ENCODE assay signal across 8 mouse cellular contexts in the genomic region with DNA sequence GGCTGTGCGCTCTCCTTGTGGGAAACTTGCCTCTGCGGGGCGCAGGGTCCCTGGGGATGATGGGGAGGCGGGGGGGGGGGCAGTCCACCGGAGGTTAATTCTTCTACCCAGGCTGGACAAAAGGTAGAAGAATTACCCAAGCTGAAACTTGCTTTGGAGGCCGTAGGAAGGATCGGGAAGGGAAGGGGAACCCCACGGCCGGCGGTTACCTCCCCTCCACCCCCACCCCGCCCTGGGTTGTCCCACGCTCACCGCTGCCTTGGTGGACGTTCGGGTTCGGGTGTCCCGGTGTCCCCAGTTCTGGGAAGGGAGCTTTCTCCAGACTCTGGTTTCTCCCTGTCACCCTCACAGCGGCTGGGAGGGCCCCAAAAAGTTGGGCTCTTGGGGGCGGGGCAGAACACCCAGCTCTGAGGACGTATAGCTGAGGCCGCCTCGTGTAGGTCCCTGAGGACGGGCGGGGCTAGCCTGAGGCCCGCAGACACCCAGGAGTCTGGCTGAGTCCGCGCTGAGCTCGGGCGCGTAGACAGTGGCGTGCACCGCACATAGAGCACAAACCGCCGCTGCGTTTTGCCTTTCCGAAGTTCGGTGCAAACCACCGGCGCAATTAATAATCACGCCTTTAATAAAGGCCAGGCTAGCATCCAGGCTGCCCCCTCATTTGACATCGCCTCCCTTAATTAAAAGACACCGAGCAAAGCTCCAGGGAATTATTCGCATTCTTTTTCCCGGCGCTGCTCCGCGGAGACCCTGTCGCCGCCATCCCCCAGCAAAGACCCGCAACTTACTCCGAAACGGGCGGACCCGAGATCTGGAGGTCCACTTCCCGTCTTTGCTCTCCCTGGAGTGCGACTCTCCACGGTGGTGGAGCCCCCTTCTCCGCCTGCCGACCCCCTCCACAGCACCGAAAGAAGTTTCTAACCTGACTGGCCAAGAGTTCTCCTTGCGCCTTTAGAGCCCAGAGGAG. TPM values are rescaled to one million over a fixed set of nuclear protein-coding genes. Genes with fewer than 3 reads are reported as not detected.
A peak's percentile ranks its signal among the peaks of the same experiment; 100 is the strongest.
DNase-seq lines count a peak whose midpoint lies in the region; ATAC-seq and TF ChIP-seq lines count a peak whose summit lies in the region.

No protein-coding gene starts in this region.

- H3K36me3 ChIP-seq in kidney, adult 2 months (ENCODE audit: control insufficient read depth, insufficient read depth, low read length), result no peaks in the 10 kb centered on the region
- no peaks in the 10 kb centered on the region for H3K36me3 ChIP-seq in ES-Bruce4 (ENCODE audit: control insufficient read depth, insufficient read depth, low read length, poor library complexity, severe bottlenecking)
- H3K36me3 ChIP-seq in embryonic facial prominence, embryonic 14.5 days (ENCODE audit: control insufficient read depth, insufficient read depth, low read length), result no peaks in the 10 kb centered on the region
- H3K36me3 ChIP-seq in megakaryocyte, embryonic 14.5 days (replicated peaks; ENCODE audit: low read length), result no peaks in the 10 kb centered on the region
- H3K36me3 ChIP-seq in stomach, embryonic 16.5 days (ENCODE audit: control insufficient read depth, insufficient read depth, low read length), result no peaks in the 10 kb centered on the region

- no peak for ATAC-seq in embryonic facial prominence, embryonic 14.5 days (ENCODE audit: low read depth)
- no peak for ATAC-seq in stomach, embryonic 16.5 days (ENCODE audit: insufficient read depth, low FRiP score)

- H3K27me3 ChIP-seq in kidney, adult 2 months (replicated peaks; ENCODE audit: control insufficient read depth, insufficient read depth, low read length), result peaks cover 11% of the 10 kb centered on the region
- peaks cover 37% of the 10 kb centered on the region for H3K27me3 ChIP-seq in ES-Bruce4 (ENCODE audit: control insufficient read depth, insufficient read depth, low read length, poor library complexity, severe bottlenecking)
- H3K27me3 ChIP-seq in embryonic facial prominence, embryonic 14.5 days (replicated peaks; ENCODE audit: control insufficient read depth, insufficient read depth, low read length), result peaks cover 92% of the 10 kb centered on the region
- peaks cover 100% of the 10 kb centered on the region for H3K27me3 ChIP-seq in megakaryocyte, embryonic 14.5 days (replicated peaks)
- H3K27me3 ChIP-seq in stomach, embryonic 16.5 days (ENCODE audit: control insufficient read depth, insufficient read depth, low read length), result peaks cover 77% of the 10 kb centered on the region

- no peaks in the 10 kb centered on the region for H3K4me1 ChIP-seq in kidney, adult 2 months (ENCODE audit: control insufficient read depth, insufficient read depth, low read length)
- no peaks in the 10 kb centered on the region for H3K4me1 ChIP-seq in ES-Bruce4 (ENCODE audit: control insufficient read depth, insufficient read depth, low read length)
- peaks cover 13% of the 10 kb centered on the region for H3K4me1 ChIP-seq in embryonic facial prominence, embryonic 14.5 days (ENCODE audit: control insufficient read depth, insufficient read depth, low read length)
- peaks cover 50% of the 10 kb centered on the region for H3K4me1 ChIP-seq in megakaryocyte, embryonic 14.5 days
- H3K4me1 ChIP-seq in stomach, embryonic 16.5 days (ENCODE audit: control insufficient read depth, insufficient read depth, low read length), result peaks cover 25% of the 10 kb centered on the region

- H3K4me3 ChIP-seq in kidney, adult 2 months (ENCODE audit: insufficient read depth, low read depth, low read length), result peak overlapping the region; percentile 87
- H3K4me3 ChIP-seq in ES-Bruce4 (ENCODE audit: low read depth, low read length), result peak overlapping the region; percentile 31
- H3K4me3 ChIP-seq in embryonic facial prominence, embryonic 14.5 days (ENCODE audit: low read depth, low read length), result peak overlapping the region; percentile 63
- H3K4me3 ChIP-seq in megakaryocyte, embryonic 14.5 days (replicated peaks), result peak overlapping the region; percentile 90
- H3K4me3 ChIP-seq in stomach, embryonic 16.5 days (replicated peaks; ENCODE audit: low read length), result peak overlapping the region; percentile 50

- peak overlapping the region; percentile 100 for H3K4me2 ChIP-seq in embryonic facial prominence, embryonic 14.5 days (ENCODE audit: low read depth, low read length)
- peak overlapping the region; percentile 98 for H3K4me2 ChIP-seq in stomach, embryonic 16.5 days (ENCODE audit: low read depth, low read length)

- peak overlapping the region; percentile 69; the same call in 1 of the 2 replicates for H3K9ac ChIP-seq in ES-Bruce4 (ENCODE audit: low read depth, poor library complexity, severe bottlenecking)
- H3K9ac ChIP-seq in embryonic facial prominence, embryonic 14.5 days (ENCODE audit: low read depth, low read length), result peak overlapping the region; percentile 36
- peak overlapping the region; percentile 61 for H3K9ac ChIP-seq in stomach, embryonic 16.5 days (ENCODE audit: low read length)

- no peak overlapping the region for H3K27ac ChIP-seq in kidney, adult 2 months (ENCODE audit: insufficient read depth, low read depth, low read length)
- H3K27ac ChIP-seq in ES-Bruce4 (ENCODE audit: insufficient read depth, low read length), result no peak overlapping the region
- H3K27ac ChIP-seq in embryonic facial prominence, embryonic 14.5 days (replicated peaks; ENCODE audit: low read depth, low read length), result no peak overlapping the region
- no peak overlapping the region for H3K27ac ChIP-seq in stomach, embryonic 16.5 days (ENCODE audit: low read length)

- TF ChIP-seq POLR2A in kidney, adult 2 months (IDR thresholded peaks at IDR 0.05; ENCODE audit: low read depth, low read length), result no peak
- TF ChIP-seq POLR2A in ES-Bruce4 (IDR thresholded peaks at IDR 0.05; ENCODE audit: insufficient read depth, low read length), result no peak

- WGBS in kidney, adult 2 months, result 1% methylated on average over 61 of the region's 61 CpGs
- WGBS in embryonic facial prominence, embryonic 14.5 days, result under 1% methylated on average over 47 of the region's 61 CpGs
- WGBS in stomach, embryonic 16.5 days, result under 1% methylated on average over 61 of the region's 61 CpGs

- TF ChIP-seq EP300 in ES-Bruce4 (IDR thresholded peaks at IDR 0.05; ENCODE audit: insufficient read depth, low read depth, low read length), result no peak

- no peaks in the 10 kb centered on the region for H3K9me3 ChIP-seq in ES-Bruce4 (replicated peaks; ENCODE audit: control insufficient read depth, insufficient read depth, low read length, poor library complexity, severe bottlenecking)
- H3K9me3 ChIP-seq in embryonic facial prominence, embryonic 14.5 days (ENCODE audit: control insufficient read depth, low read length), result no peaks in the 10 kb centered on the region
- no peaks in the 10 kb centered on the region for H3K9me3 ChIP-seq in megakaryocyte, embryonic 14.5 days
- H3K9me3 ChIP-seq in stomach, embryonic 16.5 days (replicated peaks; ENCODE audit: control insufficient read depth, low read length), result no peaks in the 10 kb centered on the region

- DNase-seq in kidney, adult 2 months, result peak; percentile 18
- no peak for DNase-seq in kidney, adult 9 months
- DNase-seq in embryonic facial prominence, embryonic 14.5 days (ENCODE audit: low spot score), result peak; percentile 21
- DNase-seq in induced T-regulatory cell, adult 2 months (ENCODE audit: low read depth), result peak; percentile 79
- DNase-seq in yolk sac, embryonic 10.5 days (ENCODE audit: low spot score), result no peak

- TF ChIP-seq CTCF in kidney, adult 2 months (conservative IDR thresholded peaks at IDR 0.05; ENCODE audit: insufficient read depth, insufficient read length, low read depth, low read length), result no peak
- TF ChIP-seq CTCF in ES-Bruce4 (IDR thresholded peaks at IDR 0.05; ENCODE audit: low read depth, low read length), result no peak

RNA-seq across cellular contexts. Expression of a gene that starts 1.4 kb away (rescaled TPM):
- 18.2 and 23.2 TPM in 2 replicates for polyA plus RNA-seq in kidney, adult 2 months (2012; rRNA removed)
- polyA plus RNA-seq in ES-Bruce4 (2011; ENCODE audit: insufficient read depth, insufficient read length, low read depth, missing spikeins), result 0.30 TPM in 1 of 2 replicates, not detected in the other
- polyA plus RNA-seq in embryonic facial prominence, embryonic 14.5 days (2014; fragmentation: Nextera tagmentation; extraction: Ambion mirVana), result 0.85 and 1.0 TPM in 2 replicates
- 3.1 TPM in 1 of 2 replicates, not detected in the other for polyA plus RNA-seq in megakaryocyte, embryonic 14.5 days (2012; ENCODE audit: insufficient read depth, low replicate concordance)
- 0.40 and 0.45 TPM in 2 replicates for polyA plus RNA-seq in stomach, embryonic 16.5 days (2015; fragmentation: Nextera tagmentation; extraction: Ambion mirVana)

Comparison
In these comparisons a context has a peak if more than half of its experiments do, and no peak if none do; other contexts are left out.
1. DNase-seq: peak in kidney, adult 2 months (single experiment), embryonic facial prominence, embryonic 14.5 days (single experiment) and induced T-regulatory cell, adult 2 months (single experiment); none in kidney, adult 9 months (single experiment) and yolk sac, embryonic 10.5 days (single experiment).
2. H3K4me3 ChIP-seq: peak in every context shown above with its lines; median percentile 90 in megakaryocyte, embryonic 14.5 days; 87 in kidney, adult 2 months; 63 in embryonic facial prominence, embryonic 14.5 days; 50 in stomach, embryonic 16.5 days; 31 in ES-Bruce4.
3. Peak in every context shown above with its lines, with median percentiles within 50 percentile points of each other: H3K9ac ChIP-seq.